Mouse (Mus musculus): ENCODE data around the gene Melk.

Gene Melk

DNA sequence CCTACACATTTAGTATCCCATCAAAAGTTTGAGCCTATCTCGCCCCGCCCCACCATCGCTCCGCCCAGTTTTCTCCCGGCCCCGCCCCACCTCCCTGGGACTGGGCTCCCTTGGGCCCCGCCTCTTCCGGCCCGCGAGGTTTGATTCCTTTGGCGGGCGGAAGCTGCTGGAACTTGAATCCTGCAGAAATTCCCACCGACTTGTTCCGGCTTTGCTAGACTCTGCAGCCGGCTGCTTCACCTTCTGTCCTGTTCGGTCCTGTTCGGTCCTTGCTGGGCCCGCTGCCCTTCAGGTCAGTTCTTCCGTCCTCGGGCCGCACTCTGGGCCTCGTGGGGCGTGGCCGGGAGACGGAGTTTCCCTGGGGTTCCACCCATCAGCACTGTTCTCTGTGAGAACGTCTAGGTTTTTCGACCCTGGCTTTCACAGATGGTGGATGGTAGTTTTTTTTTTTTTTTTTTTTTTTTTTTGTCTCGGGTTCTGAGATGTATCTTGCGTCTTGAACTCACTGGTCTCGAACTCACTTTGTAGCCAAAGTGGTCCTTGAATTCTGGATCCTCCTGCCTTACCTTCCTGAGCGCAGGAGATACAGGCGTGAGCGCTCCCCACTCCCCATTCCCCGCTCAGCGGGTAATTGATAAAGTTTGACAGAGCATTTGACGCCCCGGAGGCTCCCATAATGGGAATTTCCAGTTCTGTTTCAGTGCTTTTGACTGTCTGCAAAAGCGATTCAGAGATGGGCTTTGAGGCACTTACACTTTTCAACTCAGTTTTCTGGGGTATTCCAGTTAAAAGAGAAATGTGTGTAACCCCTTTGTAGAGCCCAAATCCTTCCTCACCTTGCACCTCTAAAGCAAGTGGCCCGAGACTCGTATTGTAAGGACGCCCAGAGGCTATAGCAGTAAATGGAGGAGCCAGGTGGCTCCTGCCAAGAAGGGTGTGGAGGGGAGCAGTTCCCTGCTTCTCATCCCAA lies at the start of gene Melk:
Melk (plus strand) TSS at position 96 of the 970 bp plus-strand sequence.
- DNase-seq (ENCODE audit: low read depth, low spot score): peak; percentile 93

DNA sequence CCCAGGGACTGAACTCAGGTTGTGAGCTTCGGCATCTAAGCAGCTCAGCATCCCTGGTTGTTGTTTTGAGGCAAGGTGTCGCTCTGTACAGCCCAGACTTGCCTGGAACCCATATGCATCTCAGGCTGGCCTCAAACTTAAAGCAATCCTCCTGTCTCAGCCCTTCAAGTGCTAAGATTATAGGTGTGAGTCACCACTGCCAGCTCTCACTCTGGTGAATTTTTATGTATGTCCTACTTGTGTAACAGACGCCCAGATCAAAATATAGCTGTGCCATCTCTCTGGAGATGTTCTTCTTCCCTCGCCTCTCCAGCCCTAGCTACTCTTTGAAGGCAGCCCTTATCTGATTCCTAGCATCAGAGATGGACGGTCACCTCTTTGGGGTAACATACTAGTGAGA lies 49.2 kb upstream of the Melk start:
- no peak for DNase-seq (ENCODE audit: low read depth, low spot score)

DNA sequence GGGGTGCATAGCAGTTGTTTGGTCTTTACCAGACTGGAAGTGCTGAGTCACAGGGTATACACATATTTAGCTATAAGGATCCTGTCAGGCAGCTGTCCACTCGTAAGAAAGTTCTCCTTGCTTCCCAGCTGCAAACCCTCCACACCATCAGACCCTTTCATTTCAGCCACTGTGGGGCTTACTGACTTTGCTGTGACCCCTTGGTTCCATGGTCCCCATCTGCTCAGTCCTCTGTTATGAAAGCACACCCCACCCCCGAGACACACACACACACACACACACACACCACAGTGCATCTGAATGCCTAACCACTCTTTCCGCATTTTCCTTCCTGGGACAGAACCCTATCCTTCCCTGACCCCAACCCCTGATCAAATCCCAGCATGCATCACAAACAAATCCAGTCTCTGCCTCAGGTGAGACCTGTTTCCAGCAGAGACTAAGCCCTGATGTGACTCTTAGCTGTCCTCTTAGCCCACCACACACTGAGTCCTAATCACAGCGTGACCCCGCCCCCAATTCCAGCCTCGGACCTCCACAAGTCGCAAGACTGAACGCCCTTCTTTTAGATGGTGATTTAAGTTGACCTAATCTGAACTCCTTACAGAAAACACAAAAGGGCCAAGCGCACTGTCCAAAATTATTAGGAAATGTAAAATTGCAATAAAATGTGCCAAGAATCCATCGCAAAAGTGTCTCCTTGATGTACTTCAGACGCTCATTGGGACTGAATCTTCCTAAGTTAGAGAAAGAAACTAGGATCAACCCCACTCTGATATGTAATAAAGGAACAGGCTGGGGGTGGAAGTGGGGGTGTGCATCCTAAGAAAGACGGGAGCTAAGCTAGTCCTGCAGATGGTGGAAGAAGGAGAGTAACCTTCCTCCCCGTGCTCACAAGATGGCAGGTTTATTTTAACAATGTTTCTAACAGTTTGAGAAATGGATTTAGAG lies 48.4 kb upstream of the Melk start:
- no peak for DNase-seq (ENCODE audit: low read depth, low spot score)

DNA sequence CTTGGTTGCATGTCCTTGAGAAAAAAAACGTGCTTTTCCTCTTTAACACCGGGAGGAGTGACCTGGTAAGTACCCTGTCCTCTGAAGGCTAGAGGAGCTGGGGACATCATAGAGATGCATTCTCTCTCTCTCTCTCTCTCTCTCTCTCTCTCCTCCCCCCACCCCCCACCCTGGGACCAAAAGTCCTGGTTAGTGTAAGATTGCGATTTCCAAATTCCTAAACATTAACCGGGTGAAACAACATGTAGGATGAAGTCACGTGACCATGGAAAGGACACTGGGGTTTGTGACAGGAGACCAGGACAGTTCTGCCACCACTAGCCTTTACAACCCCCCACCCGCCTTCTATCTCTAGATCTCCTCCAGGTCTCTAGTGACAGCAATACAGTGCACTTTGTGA lies 47.5 kb upstream of the Melk start:
- DNase-seq (ENCODE audit: low read depth, low spot score): no peak

DNA sequence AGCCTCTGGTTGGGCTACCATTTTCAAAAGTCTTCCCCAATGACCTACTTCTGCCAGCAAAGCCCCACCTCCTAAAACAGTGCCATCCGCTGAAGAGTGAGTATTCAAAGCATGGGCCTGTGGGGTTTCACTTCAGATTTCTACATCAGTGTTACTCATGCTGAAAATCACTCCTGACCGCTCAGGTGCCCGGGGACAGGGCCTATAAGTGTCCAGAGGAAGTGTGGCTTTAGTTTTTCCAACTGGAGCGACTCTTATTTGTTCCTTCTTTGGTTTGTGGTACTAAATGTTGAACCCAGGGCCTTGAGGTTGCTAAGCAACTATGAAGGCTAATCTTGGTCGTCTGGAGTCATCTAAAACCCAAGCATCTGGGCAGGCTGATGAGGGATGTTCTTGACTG lies 46.1 kb upstream of the Melk start:
- no peak for DNase-seq (ENCODE audit: low read depth, low spot score)

DNA sequence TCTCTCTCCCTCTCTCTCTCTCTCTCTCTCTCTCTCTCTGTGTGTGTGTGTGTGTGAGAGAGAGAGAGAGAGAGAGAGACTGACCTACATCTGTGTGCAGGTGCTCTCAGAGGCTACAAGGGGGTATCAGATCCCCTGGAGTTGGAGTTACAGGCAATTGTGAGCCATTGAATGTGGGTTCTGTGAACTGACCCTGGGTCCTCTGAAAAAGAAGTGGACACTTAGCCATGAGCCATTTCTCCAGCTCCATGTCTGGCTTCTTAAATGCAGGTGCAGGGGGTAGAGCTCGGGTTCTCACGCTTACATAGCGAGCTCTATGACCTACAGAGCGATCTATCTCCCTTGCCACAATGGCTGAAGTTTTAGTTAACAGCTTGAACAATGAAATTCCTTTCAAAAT lies 41.5 kb upstream of the Melk start:
- no peak for DNase-seq (ENCODE audit: low read depth, low spot score)

DNA sequence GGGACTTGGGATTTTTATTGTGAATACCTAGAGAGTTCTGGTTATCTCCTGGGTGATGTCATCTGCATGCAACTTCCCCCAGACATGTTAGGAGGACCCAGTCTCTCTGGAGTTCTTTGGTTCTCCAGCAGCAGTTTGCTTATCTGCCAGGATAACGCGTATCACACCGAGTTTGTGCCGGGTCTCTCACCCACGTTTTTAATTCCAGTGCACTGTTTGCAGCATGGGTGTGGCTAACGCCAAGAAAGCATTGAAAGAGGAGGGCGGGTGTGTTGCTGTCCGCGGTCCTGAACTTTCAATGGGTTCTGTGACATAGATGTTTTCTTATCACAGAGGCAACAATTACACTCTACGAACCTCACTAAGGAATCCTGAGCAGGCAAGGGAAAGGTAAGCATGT lies 40.4 kb upstream of the Melk start:
- DNase-seq (ENCODE audit: low read depth, low spot score): peak; percentile 50

DNA sequence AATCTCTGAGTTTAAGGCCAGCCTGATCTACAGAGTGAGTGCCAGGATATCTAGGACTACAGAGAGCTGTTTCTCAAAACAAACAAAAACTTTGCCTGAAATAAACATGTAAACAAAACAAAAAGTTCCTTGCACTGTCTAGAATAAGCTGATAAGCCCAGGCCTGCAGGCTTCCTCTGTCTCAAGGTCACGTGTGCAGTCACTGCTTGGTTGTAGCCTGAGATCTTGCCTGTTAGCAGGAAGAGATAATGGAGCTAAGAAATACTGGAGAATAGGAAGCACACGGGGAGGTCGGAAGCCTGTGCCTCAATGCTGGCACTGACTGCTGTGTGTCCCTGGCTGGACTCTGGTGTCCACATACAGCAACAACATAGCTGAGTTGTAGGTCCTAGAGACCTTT lies 35.2 kb upstream of the Melk start:
- no peak for DNase-seq (ENCODE audit: low read depth, low spot score)

DNA sequence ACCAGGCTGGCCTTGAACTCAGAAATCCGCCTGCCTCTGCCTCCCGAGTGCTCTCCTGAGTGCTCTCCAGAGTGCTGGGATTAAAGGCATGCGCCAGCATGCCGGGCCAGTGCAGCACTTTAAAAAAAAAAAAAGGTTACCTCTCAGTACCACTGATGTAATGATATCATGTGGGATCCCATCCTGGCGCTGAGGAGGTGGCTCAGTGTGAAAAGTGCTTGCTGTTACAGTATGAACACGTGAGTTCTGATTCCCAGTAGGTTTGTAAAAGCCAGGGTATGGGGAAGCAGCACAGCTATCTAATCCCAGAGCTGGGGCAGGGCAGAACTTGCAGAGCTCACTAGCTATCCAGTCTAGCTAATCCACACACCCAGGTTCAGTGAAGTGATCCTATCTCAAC lies 33.2 kb upstream of the Melk start:
- DNase-seq (ENCODE audit: low read depth, low spot score): no peak

DNA sequence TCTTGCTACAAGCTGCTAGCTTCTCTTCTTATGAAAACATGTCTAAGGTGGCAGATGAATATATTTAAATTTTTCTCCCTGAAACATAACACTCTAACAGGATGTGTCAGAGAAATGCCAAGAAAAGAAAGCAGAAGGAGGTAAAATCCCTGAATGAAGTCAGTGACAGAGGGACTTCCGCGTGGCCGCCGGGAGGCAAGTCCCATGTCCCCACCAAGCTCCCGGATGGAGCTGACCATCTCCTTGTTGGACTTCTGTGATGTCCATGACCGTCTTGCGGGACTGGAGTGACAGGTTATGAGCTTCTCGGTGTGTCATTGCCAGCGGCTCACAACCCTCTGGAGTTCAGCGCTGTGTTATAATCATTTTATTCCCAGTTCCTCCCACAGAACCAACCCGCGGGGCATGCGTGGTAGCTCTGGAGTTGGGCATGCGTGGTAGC lies 31.3 kb upstream of the Melk start:
- DNase-seq (ENCODE audit: low read depth, low spot score): no peak

DNA sequence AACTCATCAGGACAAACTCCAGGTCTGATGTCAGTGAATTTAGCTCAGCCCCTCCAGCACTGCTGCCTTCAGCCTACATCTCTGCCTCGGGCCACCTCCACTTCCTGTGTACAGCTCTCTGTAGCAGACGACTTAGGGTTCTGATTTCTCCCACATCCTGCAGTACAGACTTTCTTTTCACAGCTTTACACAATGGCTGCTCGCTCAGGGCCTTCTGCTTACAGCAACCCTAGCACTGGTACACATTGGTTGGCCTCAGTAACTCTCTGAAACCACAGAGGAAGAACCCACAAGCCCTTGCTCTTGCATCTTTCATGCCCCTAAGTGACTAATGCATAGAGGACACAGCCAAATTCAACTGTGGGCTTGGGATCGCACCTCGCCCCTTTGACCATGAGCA lies 29.5 kb upstream of the Melk start:
- DNase-seq (ENCODE audit: low read depth, low spot score): peak; percentile 8

DNA sequence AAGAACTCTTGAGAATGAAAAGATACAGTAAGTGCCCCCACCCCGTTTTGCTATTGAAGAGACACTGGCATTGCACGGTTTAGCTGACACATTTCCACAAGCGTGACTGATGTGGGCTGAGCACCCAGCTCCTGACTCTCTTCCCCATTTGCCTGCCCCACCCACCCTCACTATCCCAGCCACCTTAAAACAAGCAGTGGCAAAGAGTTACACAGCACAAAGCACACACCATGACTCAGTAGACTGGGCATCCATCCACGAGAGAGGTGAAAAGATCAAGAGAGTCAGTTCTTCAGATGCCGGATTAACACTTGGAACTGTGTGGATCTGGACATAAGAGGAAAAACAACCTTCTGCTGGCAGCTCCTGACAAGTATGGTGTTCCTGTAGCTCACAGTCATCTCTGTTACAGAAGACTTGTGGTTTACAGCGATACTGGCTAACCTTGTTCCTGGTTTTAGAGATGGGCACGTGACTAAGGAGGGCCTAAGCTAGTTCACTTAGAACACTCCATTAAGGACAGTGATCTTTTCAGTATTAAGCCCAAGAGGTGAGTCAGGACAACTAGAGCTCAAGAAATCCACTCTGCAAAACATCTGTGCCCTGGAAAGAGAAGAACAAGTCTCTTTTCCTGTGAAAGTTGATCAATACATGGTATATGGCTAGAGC lies 18.9 kb upstream of the Melk start:
- DNase-seq (ENCODE audit: low read depth, low spot score): no peak

DNA sequence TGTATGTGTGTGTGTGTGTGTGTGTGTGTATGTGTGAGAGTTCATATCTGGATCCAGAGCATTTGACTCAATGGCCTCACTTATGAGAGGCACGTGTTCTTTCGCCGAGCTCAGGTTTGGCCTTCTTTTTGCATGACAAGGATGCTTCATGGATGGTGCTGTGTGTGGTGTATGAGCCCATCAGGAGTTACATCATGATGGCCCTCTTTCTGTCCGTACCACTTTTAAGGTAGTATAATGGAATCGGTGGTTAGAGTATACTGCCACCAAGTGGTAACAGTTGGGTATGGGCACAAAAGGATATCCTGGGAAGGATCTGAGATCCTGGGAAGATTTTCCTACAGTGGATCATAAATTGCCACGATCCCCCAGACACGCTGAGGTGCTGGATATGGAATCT lies 8.1 kb upstream of the Melk start:
- peak; percentile 56 for DNase-seq (ENCODE audit: low read depth, low spot score)

DNA sequence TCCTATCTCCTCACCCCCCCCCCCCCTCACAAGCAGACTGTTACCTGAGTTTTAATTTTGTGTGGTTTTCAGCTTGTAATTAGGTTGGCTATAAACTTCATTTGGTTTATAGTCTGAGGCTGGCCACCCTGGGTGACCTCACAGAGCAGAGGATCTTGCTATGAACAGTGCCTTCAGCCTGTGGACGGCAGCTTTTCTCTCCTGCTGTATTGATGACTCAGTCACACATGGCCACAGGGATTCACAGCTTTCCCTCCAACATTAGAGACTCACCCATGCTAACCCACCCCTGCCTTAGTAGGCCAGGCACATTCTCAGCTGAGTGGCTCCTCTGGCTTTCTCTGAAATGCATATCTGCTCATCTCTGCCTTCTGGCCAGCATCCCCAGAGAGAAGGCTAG lies 4.8 kb upstream of the Melk start:
- DNase-seq (ENCODE audit: low read depth, low spot score): no peak

DNA sequence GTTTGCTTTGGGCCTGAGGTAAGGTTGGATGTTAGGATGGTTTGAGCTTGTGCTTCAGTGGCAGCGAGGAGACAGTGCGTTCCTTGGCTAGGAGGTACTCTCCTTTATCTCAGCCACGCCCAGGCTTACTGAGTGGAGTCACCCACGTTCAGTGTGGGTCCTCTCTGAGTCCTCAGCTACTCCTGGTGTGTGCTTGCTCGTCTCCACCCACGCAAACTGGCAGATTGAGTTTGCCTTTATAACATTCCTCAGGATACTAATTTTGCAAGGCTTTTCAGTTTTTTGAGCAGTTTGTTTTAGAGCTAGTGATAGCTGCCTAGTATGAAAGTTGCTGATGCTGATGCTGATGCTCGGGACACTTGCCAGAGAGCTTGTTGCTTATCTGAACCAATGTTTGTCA lies 5.9 kb downstream of the Melk start:
- no peak for DNase-seq (ENCODE audit: low read depth, low spot score)

DNA sequence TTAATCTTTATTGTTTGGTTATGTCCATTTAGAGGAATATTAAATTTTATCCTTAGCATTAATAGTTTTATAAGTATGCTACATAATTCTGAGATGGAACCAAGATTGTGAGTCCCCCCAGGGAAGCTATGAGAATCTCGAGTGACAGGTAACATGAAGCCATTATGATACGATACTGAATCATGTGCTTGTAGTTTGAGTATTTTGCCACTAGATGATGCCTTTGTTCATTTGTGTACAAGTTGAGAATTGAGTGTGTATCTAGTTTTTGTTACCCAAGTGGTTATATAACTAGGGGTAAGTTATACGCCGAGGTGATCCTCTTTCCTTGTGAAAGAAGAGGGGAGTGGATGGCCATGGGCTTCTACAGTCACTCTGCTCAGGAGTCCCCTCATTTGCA lies 9.8 kb downstream of the Melk start:
- DNase-seq (ENCODE audit: low read depth, low spot score): no peak

DNA sequence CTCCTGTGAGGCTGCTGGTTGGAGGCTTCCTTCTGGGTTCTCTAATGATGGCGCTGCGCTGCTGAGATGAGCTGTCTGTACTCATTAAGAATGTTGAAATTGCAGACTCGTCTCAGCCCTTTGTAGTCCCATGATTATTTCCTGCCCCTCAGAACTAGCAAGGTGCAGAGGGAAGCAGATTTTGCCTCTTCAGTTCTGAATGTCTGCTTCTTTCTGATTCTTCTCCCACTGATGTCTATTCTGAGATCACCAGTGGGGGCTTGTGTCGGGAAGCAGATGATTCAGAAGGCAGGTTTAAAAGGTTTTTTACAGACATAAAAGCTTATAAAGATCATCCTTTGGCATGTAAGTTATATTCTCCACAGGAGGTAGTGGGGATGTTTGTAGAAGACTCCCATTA lies 10.2 kb downstream of the Melk start:
- no peak for DNase-seq (ENCODE audit: low read depth, low spot score)

DNA sequence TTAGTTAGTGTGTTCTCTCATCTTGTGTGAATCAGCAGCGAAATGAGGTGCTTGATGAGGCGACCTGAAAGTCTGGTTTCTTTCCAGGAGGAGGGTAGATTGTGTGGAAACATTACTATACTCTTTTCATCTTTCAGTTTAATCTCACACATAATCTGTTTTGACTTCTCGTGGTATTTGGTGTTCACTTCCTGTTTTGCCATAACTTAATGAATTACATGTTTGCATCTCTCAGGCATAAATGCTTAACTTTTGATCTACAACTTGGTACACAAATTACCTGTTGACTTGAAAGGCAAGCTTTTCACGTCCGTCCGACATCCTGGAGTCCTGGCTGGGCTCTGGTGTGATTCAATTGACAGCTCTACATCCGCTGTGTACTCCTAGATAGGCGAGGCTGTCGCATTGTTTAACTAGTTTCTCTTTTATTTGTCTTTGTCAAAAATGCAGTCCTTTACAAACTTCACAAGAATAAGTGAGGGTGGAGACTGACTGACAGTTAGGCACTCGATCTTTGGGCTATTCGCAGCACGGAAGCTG lies 15.7 kb downstream of the Melk start:
- DNase-seq (ENCODE audit: low read depth, low spot score): no peak

DNA sequence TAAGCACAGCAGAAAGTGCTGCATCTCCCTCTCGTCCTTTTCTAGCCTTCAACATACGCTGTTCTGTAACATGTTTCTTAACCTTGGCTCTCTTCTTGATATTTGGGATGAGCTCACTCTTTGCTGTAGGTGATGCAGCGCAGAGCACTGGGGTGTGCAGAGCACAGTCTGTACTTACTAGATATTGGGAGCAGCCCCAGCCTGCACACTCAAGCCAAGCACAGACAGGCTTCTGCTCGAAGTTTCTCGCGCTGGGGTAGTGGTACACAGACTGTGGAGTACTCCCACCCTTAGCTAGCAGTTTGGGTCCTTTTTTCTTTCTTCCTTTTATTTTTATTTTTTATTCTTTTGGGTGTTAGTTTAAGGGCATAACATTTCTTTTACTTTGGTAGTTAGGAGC lies 19.8 kb downstream of the Melk start:
- no peak for DNase-seq (ENCODE audit: low read depth, low spot score)

DNA sequence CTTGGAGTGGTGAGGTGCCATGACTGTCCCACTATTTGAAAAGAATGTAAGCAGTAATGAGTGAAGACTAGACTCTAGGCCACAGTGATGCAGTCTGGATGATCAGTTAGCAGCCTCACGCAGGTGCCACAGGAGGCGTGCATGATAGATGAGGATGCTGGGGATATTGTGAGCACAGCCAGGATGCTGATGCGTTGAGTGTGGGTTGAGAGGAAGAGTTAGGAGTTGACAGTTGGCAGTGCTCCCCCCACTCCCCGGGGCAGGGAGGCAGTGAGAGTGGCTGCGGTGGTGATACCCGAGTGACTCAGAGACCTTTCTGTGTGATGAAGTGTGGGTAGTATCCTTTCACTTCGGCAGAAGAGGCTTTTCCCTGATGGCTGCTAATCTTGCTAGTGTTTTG lies 21.4 kb downstream of the Melk start:
- DNase-seq (ENCODE audit: low read depth, low spot score): no peak

DNA sequence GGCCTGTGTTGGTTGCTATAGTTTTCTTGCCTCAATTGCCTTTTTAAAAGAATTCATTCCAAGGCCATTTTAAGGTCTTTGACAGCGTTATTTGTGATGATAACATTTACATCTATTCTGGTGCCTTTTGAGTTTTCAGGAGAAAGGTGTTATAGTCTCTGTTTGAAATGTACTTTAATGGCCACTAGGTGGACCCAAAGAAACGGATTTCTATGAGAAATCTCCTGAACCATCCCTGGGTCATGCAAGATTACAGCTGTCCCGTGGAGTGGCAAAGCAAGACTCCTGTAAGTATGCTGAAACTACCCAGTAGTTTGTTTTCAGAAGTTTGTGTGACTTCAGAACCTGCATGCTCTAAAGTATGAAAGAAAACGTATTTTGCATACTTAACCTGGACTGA lies 24.8 kb downstream of the Melk start:
- DNase-seq (ENCODE audit: low read depth, low spot score): peak; percentile 41

DNA sequence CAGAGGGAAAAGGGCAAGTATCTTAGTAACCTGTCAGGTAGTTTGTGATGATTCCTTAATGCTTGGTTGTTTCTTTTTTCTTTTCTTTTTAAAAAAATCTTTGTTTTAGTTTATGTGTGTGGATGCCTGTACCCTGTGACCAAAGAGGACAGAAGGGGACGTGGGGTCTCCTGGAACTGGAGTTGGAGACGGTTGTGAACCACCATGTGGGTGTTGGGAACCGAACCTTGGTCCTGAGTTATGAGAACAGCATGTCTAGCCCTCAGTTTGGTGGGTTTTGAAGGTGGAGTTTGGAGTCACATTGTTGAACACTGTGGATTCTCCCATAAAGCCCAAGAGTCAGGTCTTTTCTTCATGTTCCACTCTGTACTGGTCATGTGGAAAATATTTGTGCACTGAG lies 26.0 kb downstream of the Melk start:
- DNase-seq (ENCODE audit: low read depth, low spot score): no peak
